Mouse (Mus musculus) liver, embryonic 14.5 days (tissue): ENCODE results near the gene Oxa1l.
A peak's percentile ranks its signal among the peaks of the same experiment; 100 is the strongest.

ENCODE experiments used
- CTCF ChIP-seq: IDR thresholded peaks from 2 replicates; pipeline ENCODE4 v1.5.1; 2016; ENCODE audit warnings: antibody characterized with exemption, low read depth, control low read depth
- EP300 ChIP-seq: IDR thresholded peaks from 2 replicates; pipeline ENCODE4 v1.6.1; 2016; ENCODE audit warnings: antibody characterized with exemption, low read depth

- TF ChIP-seq CTCF (peak; percentile 66), EP300 (no peak)
Measured at GRCm38 (mm10) chr14:54375916-54376315, 15.3 kb downstream of the Oxa1l start.
